Mouse (Mus musculus) layer of hippocampus, adult 9-10 months (tissue): ENCODE measurements around the gene Agmo.
A peak's percentile ranks its signal among the peaks of the same experiment; 100 is the strongest.

Experiments
- DNase-seq: peaks from one replicate; pipeline ENCODE4 v3.0.0; 2022; ENCODE audit warnings: low spot score

Agmo gene

DNA sequence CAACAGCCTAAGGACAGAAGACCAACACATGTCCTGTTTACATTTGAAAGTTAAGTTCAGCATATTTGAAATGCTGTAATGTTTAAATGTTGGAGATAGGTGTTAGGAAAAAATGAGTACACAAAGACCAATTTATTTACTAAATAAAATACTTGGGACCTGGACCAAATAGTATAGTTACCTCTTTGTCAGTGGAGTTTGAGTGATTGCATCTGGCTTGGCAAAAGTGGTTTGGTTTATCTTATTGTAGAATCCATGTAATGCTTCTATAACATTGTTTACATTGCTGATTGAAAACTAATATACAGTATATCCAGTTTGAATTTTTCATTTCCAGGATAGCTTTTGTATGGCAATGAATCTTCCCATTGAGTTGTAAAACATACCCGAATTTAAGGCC is 193.0 kb downstream of the Agmo start:
- DNase-seq, result no peak

DNA sequence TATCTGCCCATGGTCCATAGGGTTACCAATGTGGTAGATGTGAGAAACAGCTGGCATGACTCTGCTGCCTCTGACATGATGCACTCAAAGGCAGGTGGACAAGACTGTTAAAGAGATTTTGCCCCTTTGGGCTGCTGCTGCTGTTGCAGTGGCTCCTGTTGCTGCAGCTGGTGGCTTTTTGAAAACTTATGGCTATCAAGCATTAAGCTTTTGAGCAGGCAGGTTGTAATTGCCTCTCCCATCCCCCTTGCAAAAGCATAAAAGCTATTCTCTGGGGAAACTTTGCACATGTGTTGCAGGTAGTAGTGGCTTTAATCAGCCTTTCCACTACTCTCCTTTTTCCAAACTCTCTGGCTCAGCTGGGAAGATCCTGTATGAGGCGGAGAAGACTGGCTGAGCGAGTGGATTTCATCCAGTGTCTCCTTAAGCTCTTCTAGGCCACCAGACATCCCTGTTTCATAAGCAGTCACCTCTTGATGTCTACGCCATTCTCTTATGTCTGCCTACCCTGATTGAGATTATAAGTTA is 201.1 kb downstream of the Agmo start:
- DNase-seq, result no peak

DNA sequence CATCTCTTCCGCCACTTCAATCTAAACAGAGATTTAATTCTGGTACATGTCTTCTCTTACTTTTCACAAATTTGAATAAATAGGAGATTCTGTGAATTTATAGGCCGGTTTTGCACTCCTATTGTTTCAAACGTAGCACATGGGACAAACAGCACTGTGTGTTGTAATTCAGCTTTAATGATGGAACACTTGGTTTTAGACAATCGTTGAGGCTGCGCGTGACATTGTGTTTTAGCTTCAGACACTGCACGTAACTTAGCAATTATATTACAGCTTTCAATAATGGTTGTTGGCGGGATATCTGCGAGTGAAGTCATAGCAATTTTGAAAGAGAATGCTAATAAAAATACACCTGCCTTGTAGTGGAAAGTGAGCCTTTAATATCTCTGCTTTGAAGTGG is 203.8 kb downstream of the Agmo start:
- DNase-seq, result no peak

DNA sequence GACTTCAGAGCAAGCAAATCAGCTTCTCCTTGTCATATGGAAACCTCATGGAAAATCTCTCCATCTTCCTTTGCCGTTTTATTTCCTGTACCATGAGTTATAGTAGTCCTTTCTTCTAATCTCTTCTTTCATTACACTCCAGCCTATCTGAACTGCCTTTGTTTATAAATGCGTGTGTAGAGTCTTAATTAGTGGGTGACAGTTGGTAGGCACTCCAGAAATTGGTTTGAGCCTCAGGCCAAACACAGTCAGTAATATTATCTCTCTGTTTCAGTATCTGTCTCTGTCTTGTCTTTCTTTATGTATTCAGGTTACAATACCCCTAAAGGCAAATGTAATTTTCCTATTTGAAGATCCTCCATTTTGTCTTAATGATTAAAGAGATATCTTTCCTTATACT is 208.2 kb downstream of the Agmo start:
- DNase-seq, result no peak

DNA sequence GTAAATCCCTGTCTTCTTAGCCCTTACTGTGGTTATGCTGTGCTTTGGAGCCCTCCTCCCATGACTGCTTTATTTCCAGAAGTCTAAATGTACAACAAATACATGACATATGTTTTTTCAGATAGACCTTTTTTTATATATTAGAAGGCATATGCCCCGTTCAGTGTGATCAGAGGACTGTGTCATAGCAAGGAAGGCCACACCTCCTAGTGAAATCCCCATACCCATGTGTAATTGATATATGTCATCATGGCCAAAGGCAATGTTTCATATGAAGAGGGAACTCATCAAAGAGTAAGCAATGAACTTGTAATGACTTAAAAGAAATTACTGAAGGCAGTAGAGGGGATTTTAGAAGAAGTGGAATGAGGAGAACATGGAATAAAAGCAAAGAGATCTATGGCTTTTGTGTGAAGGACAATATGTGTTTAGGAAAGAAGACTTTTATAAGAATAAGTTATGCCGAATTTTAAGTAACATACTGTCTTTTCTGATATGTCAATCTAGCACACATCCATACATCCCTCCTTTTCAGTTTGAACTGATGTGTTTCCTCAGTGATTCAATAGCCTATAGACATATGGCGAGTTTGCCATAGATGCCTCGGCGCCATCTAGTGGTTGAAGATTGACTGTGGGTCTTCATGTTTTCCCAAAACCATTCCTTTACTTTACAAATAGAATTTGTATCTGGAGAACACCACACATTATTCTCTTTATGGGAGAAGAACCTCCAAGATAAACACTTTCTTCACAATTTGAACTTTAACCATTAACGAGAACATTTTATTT is 209.1 kb downstream of the Agmo start:
- peak; percentile 43 for DNase-seq

DNA sequence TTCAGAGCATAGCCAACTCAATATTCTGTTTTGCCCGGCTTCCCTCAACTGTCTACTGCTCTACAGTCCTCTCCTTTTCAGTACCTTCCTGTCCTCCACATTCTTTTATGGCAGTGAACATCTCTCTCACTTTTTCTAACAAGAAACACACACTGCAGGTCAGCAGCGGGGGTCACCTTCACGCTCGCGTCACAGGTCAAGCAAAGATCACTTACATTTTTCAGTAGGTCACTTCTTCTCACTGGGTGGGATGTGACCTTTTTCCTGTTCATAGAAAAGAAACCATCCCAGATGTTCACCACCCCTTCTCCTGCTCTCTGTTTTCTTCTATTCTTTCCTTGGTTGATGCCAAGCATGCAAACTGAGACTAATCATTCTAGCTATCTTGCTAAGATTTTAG is 230.2 kb downstream of the Agmo start:
- DNase-seq, result no peak

DNA sequence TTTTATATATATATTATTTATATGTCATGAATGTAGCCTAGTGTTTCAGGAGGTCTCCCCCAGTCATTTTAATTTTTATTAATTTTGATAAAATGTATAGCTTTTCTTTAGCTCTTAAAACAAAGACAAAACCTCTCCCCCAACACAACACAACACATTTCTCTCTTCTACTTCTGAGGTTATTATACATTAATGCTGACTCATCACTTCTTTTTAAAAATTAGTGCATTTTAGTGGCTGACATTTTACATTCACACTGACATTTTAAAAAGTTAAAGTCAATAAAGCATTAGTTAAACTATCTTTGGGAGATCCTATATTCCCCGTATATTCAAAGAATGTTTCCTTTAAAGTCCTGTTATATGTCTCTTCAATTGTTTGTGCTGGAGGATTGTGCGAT is 235.4 kb downstream of the Agmo start:
- no peak for DNase-seq

DNA sequence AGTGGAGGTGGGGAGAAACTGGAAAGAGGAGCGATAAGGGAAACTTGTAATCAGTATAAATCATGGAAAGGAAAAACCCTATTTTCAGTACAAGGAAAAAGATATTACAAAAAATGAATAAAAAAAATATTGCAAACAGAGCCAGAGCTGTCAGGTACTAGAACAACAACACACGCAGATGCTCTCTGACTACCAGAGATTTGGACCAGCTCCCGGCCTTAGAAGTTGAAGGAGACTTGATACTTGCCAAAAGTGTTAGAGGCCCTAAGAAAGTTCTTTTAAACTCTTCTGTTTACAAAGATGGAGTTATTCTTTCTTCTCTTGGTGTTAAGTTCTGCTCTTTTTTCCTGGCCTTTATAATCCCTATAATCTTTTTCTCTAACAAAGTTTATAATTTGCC is 246.6 kb downstream of the Agmo start:
- DNase-seq, result no peak

DNA sequence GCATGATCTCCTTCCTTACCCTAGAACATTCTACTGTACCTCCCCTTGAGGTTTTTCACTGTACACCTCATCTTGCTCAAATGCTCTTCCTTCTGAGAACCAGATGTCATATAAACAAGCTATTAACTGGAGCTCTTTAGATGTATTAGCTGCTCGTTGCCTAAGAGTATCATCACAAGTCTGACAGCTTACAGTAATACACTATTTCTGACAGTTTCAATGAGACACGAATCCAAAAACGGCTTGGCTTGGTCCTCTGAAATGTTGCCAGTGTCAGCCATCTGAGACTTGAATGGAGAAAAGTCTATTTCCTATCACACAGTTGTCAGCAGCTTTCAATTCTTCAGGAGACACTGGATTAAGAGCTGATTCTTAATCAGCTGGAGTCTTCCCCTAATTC is 257.4 kb downstream of the Agmo start:
- no peak for DNase-seq

DNA sequence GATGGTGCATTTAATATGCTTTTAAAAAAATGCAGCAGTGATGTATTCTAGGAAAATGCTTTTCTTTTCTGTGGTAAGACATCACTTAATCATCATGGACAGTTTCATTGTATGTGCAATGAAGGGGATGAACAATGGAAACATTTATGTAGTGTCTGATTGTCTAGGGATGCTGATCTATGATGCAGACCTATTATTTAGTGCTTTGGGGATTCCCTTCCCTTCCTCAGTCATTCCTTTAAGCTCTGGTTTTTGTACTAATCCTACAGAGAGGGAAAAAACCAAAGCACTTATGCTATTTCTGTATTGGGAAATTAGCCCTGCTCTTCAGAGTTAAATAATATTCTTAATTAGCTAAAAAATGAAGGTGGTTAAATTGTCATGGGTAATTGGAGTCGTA is 266.0 kb downstream of the Agmo start:
- DNase-seq, result no peak

DNA sequence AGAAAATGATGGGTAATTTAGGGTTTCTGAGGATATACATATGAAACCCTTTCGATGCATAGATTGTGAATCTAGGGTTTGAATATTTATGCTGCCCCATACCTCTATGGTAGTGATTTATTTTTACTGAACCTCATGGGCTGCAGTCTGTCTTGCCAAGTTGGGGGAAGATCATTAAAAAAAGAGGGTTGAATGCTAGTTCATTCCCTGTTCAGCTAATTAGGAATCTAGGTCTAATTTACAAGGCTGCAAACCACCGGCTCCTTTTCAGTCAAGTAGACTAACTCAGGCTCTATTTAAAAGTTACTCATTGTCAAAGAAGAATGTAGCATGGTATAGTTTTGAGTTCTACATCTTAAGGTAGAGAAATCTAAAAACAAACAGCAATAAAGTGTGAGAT is 266.4 kb downstream of the Agmo start:
- no peak for DNase-seq

DNA sequence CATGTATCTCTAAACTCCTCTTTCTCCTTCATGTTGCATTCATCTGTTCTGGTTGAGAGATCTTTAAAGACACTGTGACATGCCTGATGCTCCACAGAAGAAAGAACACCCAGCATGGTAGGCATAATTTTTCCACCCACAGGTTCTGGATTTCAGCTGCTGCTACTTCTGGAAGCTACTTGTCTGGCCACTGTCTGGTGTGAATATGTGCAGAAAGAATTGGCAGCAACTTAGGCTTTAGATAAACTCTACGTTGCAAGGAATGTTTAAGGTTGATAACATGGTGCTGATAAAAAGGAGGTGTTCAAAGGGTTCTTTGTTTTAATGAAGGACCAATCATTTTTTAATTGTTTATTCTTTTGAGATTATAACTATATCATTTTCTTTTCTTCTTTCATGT is 280.3 kb downstream of the Agmo start:
- DNase-seq, result no peak

DNA sequence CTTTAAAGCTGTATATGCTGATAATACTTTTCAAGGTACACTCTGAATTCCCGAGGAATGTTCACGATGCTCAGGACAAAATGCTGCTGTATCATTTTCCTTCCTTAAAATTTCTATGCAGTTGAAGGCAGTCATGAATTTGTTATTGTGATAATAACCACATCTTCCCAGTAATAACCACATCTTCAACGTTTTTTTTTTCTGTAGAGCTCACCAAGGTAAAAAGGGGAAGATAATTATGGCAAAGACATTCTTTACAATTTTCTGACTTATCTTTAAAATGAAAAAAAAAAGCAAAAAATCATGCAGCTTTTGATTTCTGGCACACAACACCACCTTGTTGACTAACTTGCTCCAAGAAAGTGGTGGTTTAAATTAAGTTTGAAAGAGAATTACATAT is 283.2 kb downstream of the Agmo start:
- DNase-seq, result no peak

DNA sequence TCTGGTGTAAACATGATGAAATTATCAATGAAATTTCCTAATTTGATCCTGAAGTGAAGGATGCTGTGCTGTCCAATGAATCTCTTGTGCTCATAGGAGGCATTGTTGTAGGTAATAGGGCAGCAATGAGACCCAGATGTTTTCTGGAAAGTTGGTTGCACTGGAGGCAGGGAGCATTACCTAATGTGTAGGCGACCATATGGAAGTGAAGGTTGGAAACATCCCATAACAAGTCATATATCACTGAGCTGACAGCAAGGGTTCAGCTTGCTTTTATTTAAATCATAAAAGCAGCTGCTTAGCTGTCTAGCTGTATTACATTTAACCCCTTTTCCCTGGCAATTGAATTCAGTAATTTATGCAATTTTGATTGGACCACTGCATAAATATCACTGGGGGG is 299.6 kb downstream of the Agmo start:
- DNase-seq, result no peak

DNA sequence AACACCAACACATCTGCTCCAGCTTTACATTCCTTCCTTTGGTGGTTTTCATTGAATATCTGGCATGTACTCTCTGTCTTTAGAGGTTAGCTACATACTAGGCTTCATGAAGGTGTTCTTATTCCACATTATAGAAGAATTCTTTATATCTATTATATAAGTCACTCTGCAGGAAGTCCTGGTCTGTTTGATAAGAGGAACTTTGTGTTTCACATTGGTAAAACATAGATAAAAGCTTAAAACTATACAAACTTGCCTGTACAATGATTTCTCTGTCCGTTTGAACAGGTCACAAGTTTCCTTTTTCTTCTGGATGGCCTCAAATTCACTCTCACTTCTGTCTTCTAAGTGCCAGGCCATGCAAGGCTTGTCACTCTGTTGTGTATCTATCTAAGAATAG is 316.8 kb downstream of the Agmo start:
- DNase-seq, result no peak

DNA sequence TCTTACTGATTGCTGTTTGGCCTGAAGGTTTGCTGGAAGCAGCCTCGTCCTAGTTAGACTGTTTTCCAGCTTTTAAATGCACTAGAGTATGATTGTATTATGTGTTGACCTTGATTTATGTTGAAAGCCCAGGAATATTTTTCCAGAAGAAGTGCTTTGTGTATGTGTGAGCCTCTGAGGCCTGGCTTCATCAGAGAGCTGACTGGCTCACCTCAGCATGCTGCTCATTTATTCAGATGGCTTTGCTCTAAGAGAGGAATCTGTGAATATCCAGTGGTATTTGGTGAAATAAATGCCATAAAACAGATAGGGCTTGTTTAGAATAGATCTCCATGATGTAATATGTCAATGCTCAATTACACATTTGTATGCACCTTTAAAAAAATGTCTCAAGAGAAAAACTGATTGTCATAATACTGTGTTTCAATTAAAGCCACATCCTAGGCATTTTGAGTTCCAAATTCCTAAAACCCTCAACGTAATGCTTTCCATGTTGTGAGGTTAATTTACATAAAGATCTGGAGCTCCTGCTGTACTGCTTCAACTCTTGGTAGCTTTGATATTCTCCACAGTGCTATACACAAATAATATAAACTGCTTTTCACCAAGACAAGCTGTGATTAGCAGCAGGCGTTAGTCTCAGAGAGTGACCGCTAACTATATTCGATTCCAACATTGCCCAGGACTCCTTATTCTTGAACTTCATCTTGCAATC is 324.6 kb downstream of the Agmo start:
- no peak for DNase-seq

DNA sequence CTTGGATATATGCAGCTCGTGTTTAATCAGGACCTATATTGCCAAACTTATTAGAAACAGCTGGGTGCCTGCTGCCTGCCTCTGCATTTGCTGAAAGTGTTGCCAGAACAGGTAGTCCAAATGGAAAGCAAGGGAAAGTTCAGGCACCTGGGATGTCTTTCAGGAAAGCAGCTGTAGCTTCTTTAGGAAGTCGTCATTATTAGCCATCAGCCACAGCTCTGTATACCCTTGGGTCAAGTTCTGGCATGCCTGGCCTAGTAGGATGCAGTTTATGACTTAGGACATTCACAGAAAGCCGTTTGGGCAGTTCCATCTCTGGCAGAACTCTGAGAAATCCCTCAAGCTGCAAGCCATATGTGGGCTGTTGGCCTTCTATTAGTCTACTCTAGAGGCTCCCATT is 330.5 kb downstream of the Agmo start:
- DNase-seq, result no peak

DNA sequence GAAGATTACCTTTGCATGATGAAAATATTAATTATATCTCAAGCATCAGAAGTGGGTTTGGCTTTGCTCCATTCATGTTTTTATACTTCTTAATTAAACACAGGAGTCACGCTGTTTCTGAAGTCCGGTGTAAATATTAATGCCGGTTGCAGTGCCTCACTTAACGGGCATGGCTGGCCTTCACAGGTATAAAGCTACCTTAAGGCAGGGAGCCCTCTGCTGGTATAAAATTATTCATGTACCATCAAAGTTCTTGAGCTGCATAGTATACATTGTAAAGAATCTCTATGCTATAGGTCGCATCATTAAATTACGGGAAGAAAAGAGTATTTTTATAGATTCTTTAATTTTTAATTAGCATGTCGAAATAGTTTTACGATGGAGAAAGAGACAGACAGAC is 341.3 kb downstream of the Agmo start:
- no peak for DNase-seq

DNA sequence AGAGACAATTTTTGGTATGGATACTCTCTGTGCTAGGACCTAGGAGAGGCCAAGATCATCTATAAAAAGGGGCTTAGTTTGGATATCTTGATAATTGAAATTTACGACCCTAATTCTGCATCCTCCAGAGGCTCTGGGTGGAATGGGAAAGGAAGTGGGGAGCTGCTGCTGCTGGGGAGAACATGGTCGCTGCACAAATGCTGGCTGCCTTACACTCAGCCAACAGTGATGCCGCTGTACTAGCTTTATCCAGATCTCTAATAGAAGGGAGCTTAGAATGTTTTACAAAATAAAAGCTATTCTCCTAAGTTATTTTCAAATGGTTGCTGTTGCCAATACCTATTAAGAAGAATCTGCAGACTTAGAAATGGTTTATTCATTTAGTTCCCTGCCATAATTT is 351.4 kb downstream of the Agmo start:
- DNase-seq, result no peak

DNA sequence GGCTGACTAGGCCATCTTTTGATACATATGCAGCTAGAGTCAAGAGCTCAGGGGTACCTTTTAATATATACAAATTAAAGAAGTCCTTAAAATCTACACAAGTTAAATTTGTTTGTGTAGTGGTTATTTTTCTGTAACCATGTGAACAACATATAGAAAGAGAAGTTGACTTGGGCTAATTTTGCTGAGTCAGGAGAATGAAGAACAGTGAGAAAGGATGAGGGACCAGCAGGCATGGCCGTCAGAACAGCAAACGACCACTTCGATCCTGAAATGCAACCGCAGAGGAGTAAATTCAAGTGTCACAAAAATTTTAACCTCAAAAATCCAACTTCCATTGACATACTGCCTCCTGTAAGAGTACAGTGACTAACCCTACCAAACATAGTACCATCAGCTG is 371.4 kb downstream of the Agmo start:
- DNase-seq, result no peak

DNA sequence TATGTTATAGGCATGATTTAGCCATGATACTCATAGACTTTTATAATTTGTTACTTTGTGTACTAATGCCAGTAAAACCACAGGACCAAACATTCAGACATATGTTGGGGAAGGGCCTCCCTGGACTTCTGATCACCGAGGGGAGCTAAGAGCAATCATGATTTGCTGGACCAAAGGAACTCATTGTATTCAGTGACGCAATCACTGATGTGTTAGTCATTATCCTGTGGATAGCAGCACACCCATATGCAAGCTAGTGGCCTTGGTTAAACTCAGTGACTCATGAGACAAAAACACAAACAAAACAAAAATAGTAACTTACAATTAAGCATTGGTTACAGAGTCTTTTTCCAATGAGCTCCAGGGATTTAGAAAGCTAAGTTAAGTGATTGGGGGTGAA is 373.3 kb downstream of the Agmo start:
- DNase-seq, result no peak

DNA sequence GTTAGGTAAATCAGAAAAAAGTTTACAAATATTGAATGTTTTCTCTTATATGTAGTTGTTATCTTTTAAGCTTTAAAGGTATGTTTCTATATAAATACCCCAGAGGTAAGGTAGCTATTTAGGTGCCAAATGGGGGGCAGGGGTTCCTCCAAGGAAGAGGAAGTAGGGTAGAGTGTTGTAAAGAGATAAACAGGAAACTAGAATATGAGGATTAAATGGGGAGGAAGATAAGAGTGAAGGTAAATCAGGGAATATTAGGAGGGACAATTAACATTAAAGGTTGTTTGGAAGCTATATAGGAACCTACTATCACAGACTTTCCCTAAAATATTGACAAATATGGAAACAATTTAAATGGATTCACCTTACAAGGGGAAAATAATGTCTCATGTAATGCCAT is 382.6 kb downstream of the Agmo start:
- DNase-seq, result no peak
